Mouse (Mus musculus) heart, postnatal 0 days (tissue): ENCODE measurements at regions not wholly inside any gene's neighbourhood (a gene's known extent, or its start where the extent isn't known, plus 50 kb on each side); places are given as distances from the start of the nearest gene placed in this dataset.

Experiments used
- ATAC-seq: fragments of 200-750 bp; cut with Nextera tagmentation; 2 replicates; pipeline ENCODE4 v1.8.0; 2017; ENCODE audit warnings: low read depth, moderate number of reproducible peaks, moderate library complexity; ENCODE audit not compliant: insufficient read depth
- DNase-seq: peaks from one replicate; pipeline ENCODE4 v3.0.0-alpha.2; 2016; ENCODE audit warnings: low spot score
- H3K27ac ChIP-seq: fragments of 300-500 bp; sonication (generic); 2 replicates; pipeline ENCODE4 v1.5.1; 2014; ENCODE audit warnings: low read depth, mild to moderate bottlenecking
- H3K27me3 ChIP-seq: fragments of 300-500 bp; sonication (generic); 2 replicates; pipeline ENCODE4 v1.6.1; 2014; ENCODE audit warnings: low read length, mixed read lengths; ENCODE audit not compliant: control insufficient read depth, insufficient read depth
- H3K36me3 ChIP-seq: fragments of 300-500 bp; sonication (generic); replicated peaks from 2 replicates; pipeline ENCODE4 v1.6.1; 2014; ENCODE audit warnings: low read length, mixed read lengths; ENCODE audit not compliant: control insufficient read depth, insufficient read depth
- H3K4me1 ChIP-seq: fragments of 300-500 bp; sonication (generic); 2 replicates; pipeline ENCODE4 v1.6.1; 2014; ENCODE audit warnings: antibody characterized with exemption; ENCODE audit not compliant: control insufficient read depth, insufficient read depth
- H3K4me2 ChIP-seq: fragments of 300-500 bp; sonication (generic); 2 replicates; pipeline ENCODE4 v1.6.1; 2014; ENCODE audit warnings: low read depth, mild to moderate bottlenecking, low read length, moderate library complexity
- H3K4me3 ChIP-seq: fragments of 300-500 bp; sonication (generic); 2 replicates; pipeline ENCODE4 v1.5.1; 2014; ENCODE audit warnings: low read depth, low read length
- H3K9ac ChIP-seq: fragments of 300-500 bp; sonication (generic); replicated peaks from 2 replicates; pipeline ENCODE4 v1.6.1; 2014; ENCODE audit warnings: low read depth, low read length, mixed read lengths
- H3K9me3 ChIP-seq: fragments of 300-500 bp; sonication (generic); replicated peaks from 2 replicates; pipeline ENCODE4 v1.6.1; 2016; ENCODE audit warnings: low read length; ENCODE audit not compliant: control insufficient read depth
- CTCF ChIP-seq: IDR thresholded peaks from 2 replicates; pipeline ENCODE4 v1.5.1; 2016; ENCODE audit warnings: antibody characterized with exemption, control low read depth, low read depth
- EP300 ChIP-seq: IDR thresholded peaks from 2 replicates; pipeline ENCODE4 v1.6.1; 2016; ENCODE audit warnings: antibody characterized with exemption, low read depth
- WGBS: fragments of 180-500 bp; shearing (Covaris S2); extraction: QIAGEN DNeasy Blood & Tissue Kit; methylation state at CpG from one replicate; pipeline ENCODE4 v1.1.7; 2014; 5-methylcytosine and 5-hydroxymethylcytosine counted together

DNA sequence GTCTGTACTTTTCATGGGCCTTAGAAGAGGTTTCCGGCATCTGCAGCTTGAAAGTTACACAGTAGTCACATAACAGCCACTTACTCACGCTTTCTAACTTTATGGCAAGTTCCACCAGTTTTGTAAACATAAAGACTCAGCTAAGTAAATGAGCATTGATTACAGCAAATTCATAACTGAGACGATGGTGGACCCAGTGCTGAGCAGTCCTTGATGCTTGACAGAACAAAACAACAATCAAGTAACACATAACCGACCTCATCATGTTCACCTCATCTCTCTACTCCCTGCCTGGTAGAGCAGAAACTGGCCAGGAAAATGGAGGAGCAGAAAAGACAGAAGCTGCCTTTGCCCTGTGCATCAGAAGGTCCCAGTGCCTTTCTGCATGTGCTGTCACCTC lies 284.3 kb upstream of the Gm8871 start:
- Histone ChIP-seq H3K9me3 (no peaks in the 10 kb centered on the region), H3K9ac (no peak overlapping the region), H3K27me3 (no peaks in the 10 kb centered on the region), H3K4me3 (no peak overlapping the region), H3K4me2 (no peak overlapping the region), H3K4me1 (no peaks in the 10 kb centered on the region), H3K27ac (no peak overlapping the region), H3K36me3 (no peaks in the 10 kb centered on the region)
- WGBS: 70% methylated on average over 4 of the region's 4 CpGs
- ATAC-seq (no peak), DNase-seq (no peak)
- TF ChIP-seq EP300: no peak
- TF ChIP-seq CTCF: no peak

DNA sequence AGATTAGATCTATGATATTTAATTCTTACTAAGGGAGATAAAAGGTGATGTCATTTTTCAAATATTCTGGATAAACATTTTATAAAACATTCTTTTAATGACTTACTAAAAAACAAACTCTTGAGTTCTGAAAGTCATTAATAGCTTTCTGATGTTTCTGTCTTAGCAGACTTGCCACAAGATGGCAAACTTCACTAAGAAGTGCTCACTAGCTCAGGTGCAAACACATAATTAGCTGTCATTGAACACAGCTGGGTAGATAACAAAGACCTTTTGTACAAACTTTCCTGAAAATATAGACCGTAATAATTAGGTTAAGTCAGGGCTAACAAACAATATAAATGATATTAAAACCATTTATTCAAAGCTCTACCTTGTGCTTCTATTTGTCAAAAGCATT lies 273.4 kb upstream of the Gm8871 start:
- TF ChIP-seq EP300: no peak
- peak; percentile 35 for TF ChIP-seq CTCF
- WGBS: 37% methylated on average over 1 of the region's 1 CpGs
- Histone ChIP-seq H3K4me2 (no peak overlapping the region), H3K9ac (no peak overlapping the region), H3K36me3 (no peaks in the 10 kb centered on the region), H3K4me1 (no peaks in the 10 kb centered on the region), H3K27ac (no peak overlapping the region), H3K9me3 (no peaks in the 10 kb centered on the region), H3K27me3 (no peaks in the 10 kb centered on the region), H3K4me3 (no peak overlapping the region)
- no peak for ATAC-seq
- DNase-seq: no peak

DNA sequence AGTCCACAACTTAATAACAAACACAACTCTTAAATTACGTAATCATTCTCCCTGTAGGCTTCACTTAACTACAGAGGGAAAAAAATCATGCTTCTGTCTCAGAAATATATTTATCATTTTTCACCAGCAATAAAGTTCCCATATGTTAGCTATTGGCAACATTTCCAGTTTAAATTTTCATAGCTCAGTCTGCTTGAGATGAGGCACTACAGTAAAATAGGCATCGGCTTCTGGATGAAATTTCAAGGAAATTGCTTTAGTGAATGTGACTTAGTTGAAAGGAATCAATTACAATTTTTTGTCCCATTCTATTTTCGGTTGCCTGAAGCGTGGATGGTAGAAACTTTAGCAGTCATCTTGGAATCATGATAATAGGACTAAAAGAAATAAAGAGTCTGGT lies 262.1 kb upstream of the Gm8871 start:
- Histone ChIP-seq H3K4me2 (no peak overlapping the region), H3K9me3 (no peaks in the 10 kb centered on the region), H3K36me3 (no peaks in the 10 kb centered on the region), H3K4me1 (no peaks in the 10 kb centered on the region), H3K27me3 (no peaks in the 10 kb centered on the region), H3K4me3 (no peak overlapping the region), H3K27ac (no peak overlapping the region), H3K9ac (no peak overlapping the region)
- DNase-seq: no peak
- no peak for ATAC-seq
- no peak for TF ChIP-seq CTCF
- no peak for TF ChIP-seq EP300
- WGBS: 73% methylated on average over 4 of the region's 4 CpGs

DNA sequence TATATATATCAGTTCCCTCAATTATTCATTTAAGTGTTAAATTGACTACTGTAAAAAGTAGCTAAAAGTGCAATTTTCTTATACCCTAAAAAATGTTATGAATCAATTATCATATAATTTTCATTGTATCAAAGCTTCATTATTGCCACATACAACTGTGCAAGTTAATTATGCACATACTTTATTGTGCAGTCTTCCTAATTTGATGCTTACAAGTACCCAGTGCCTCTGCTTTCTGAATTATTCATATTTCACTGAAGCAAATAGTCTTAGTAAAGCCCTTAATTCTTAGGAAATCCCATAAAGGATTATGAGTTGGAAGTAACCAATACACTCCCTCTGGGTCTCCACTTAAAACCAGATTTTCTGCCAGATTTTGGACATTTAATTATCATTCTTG lies 220.5 kb upstream of the Gm8871 start:
- H3K27ac ChIP-seq: no peak overlapping the region
- no peak overlapping the region for H3K9ac ChIP-seq
- DNase-seq: no peak
- no peaks in the 10 kb centered on the region for H3K9me3 ChIP-seq
- H3K4me3 ChIP-seq: no peak overlapping the region
- no peaks in the 10 kb centered on the region for H3K36me3 ChIP-seq
- no peak for ATAC-seq
- H3K27me3 ChIP-seq: no peaks in the 10 kb centered on the region
- H3K4me2 ChIP-seq: no peak overlapping the region
- TF ChIP-seq EP300: no peak
- H3K4me1 ChIP-seq: no peaks in the 10 kb centered on the region

DNA sequence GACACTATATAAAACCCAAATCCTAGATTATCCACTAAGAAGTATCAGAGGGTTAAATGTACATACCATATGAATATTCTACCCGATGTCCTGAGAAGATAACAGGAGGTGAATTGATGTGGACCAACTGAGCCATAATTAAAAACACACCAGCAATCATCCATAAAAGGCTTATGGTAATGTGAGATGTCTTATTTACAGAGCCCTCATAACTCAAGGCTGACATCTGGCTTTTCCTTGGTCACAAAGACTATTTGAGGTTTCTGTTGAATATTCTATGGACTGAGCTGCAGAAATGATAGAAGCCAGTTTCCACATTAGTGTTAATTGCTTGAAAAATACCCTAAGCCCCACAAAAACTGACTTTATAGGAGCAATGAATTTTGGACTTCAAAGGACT lies 198.1 kb upstream of the Gm8871 start:
- H3K9me3 ChIP-seq: no peaks in the 10 kb centered on the region
- no peak for ATAC-seq
- H3K4me1 ChIP-seq: no peaks in the 10 kb centered on the region
- no peak for DNase-seq
- no peaks in the 10 kb centered on the region for H3K36me3 ChIP-seq
- TF ChIP-seq EP300 (no peak), CTCF (no peak)
- H3K9ac ChIP-seq: no peak overlapping the region
- no peak overlapping the region for H3K4me2 ChIP-seq
- WGBS: 54% methylated on average over 1 of the region's 1 CpGs
- H3K27me3 ChIP-seq: no peaks in the 10 kb centered on the region
- H3K27ac ChIP-seq: no peak overlapping the region
- no peak overlapping the region for H3K4me3 ChIP-seq

DNA sequence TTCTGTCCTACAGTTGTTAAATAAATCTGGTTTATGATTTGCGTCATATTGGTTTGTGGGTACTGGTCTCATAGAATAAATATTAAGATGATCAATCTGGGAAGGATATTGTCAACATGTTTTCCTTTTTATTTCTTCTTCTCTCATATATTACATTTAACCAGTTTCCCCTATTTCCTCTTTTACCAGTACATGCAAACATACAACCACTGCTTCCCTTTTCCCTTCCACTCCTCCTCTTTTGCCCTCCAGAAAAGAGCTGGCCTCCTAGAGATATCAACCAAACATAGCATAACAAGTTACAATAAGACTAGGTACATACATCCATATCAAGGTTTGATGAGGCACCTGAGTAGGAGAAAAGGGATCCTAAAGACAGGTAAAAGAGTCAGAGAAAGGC lies 180.1 kb upstream of the Gm8871 start:
- Histone ChIP-seq H3K4me1 (no peaks in the 10 kb centered on the region), H3K4me2 (no peak overlapping the region), H3K4me3 (no peak overlapping the region), H3K9me3 (no peaks in the 10 kb centered on the region), H3K27me3 (no peaks in the 10 kb centered on the region), H3K9ac (no peak overlapping the region), H3K36me3 (no peaks in the 10 kb centered on the region), H3K27ac (no peak overlapping the region)
- ATAC-seq: no peak
- WGBS: 69% methylated on average over 1 of the region's 1 CpGs
- TF ChIP-seq CTCF (no peak), EP300 (no peak)
- DNase-seq: no peak
